Mouse (Mus musculus) embryonic fibroblast, embryonic 13.5 days (primary cell): ENCODE data around the gene Timm17b. TPM values are rescaled to one million over a fixed set of nuclear protein-coding genes. Genes with fewer than 3 reads are reported as not detected.
A peak's percentile ranks its signal among the peaks of the same experiment; 100 is the strongest.

ENCODE experiments used
- H3K27ac ChIP-seq: 2 replicates; pipeline ENCODE4 v1.5.1; 2012; ENCODE audit warnings: low read length, control low read depth, inconsistent platforms; ENCODE audit not compliant: insufficient read depth
- H3K4me1 ChIP-seq: 2 replicates; pipeline ENCODE4 v1.6.1; 2011; ENCODE audit warnings: low read length; ENCODE audit not compliant: control insufficient read depth, insufficient read depth
- H3K4me3 ChIP-seq: 2 replicates; pipeline ENCODE4 v1.5.1; 2011; ENCODE audit warnings: mild to moderate bottlenecking, control low read depth, low read length; ENCODE audit not compliant: insufficient read depth
- CTCF ChIP-seq: IDR thresholded peaks from 2 replicates; pipeline ENCODE4 v1.5.1; 2011; ENCODE audit warnings: mild to moderate bottlenecking, control low read depth, low read length, moderate library complexity, borderline replicate concordance; ENCODE audit not compliant: insufficient read depth
- POLR2A ChIP-seq: IDR thresholded peaks from 2 replicates; pipeline ENCODE4 v1.6.1; 2011; ENCODE audit warnings: low read depth, mild to moderate bottlenecking, control low read depth, low read length, moderate library complexity
- polyA plus RNA-seq: library from polyadenylated mRNA; stranded (reverse); fragments of >200 nt; gene quantifications from 2 replicates; pipeline ENCODE4 v1.2.4, GENCODE M21; 2011; ENCODE audit warnings: low read depth; ENCODE audit not compliant: missing spikeins, insufficient read length

The Timm17b gene
- polyA plus RNA-seq, 1 experiment = 39.9 TPM

DNA sequence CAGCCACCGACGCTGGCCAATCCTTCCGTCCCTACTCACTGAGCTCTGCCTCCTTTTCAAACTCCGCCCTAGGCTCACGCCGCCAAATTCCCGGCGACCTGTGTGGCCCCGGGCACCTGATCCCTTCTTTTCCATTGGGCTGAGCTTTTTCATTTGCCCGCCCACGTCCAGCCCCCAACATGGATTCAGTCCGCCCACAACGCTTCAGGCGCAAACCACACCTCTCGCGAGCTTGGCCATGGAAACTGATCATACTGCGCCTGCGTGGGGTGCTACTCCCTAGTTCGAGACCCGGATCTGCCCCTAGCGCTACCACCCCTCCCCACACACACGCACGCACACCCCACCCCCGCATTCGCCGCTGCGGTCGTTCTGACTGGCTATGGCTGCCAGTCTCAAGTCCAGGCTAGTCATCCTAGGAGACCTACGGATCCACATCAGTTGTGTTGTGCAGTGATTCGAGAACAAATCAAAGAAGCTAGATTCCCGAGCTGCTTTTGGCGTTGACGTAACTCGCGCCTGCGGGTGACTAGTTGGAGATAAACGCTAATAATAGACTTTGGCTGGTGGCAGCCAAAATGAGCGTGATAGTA, 48.8 kb downstream of the Timm17b start:
- H3K4me3 ChIP-seq = peak overlapping the region; percentile 34
- H3K27ac ChIP-seq = 0 out of 2 replicates have a peak overlapping the region, but pooled peaks have one; percentile 9
- TF ChIP-seq POLR2A = peak; percentile 58
- TF ChIP-seq CTCF = no peak
- no peaks in the 10 kb centered on the region for H3K4me1 ChIP-seq

DNA sequence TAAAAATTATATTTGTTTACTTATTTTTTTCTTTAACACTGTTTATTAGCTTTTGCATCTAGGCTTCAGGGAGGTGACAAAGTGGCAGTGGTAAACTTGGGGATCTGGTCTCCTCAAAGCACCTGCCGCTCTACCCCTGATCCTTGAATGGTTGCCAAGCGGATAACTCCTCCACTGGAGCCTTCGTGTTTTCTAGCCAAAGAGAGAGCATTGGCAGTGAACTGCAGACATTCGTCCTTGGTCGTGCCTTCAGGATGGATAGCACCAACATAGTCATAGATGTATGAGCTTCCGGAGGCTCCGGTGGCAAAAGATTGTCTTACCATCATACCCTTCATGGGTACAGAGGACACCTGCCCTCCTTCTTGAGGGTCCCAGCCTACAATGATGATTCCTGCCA, 50.9 kb downstream of the Timm17b start:
- no peak for TF ChIP-seq POLR2A
- TF ChIP-seq CTCF = no peak
- Histone ChIP-seq H3K4me3 (no peak overlapping the region), H3K4me1 (no peaks in the 10 kb centered on the region), H3K27ac (no peak overlapping the region)

Other genes with a start within 250 kb of the Timm17b start
- 7.0 TPM in 2 replicates for gene Prickle3, start 242.1 kb upstream of the Timm17b start, polyA plus RNA-seq
- 305 and 316 TPM in 2 replicates for gene Plp2, start 228.0 kb upstream of the Timm17b start, polyA plus RNA-seq
- gene Magix, start 218.1 kb upstream of the Timm17b start, polyA plus RNA-seq = not detected in 2 replicates
- 26.0 and 29.8 TPM in 2 replicates for gene Gpkow, start 202.2 kb upstream of the Timm17b start, polyA plus RNA-seq
- gene Wdr45, start 185.0 kb upstream of the Timm17b start, polyA plus RNA-seq = 29.0 and 32.3 TPM in 2 replicates
- not detected in 2 replicates for gene Gm45208, start 177.1 kb upstream of the Timm17b start, polyA plus RNA-seq
- 112 and 126 TPM in 2 replicates for gene Praf2, start 170.9 kb upstream of the Timm17b start, polyA plus RNA-seq
- gene Ccdc120, start 148.5 kb upstream of the Timm17b start, polyA plus RNA-seq = 2.5 and 3.5 TPM in 2 replicates
- gene Tfe3, start 136.8 kb upstream of the Timm17b start, polyA plus RNA-seq = 49.1 and 53.4 TPM in 2 replicates
- 37.7 and 42.1 TPM in 2 replicates for gene Gripap1, start 109.6 kb upstream of the Timm17b start, polyA plus RNA-seq
- 5.7 and 7.5 TPM in 2 replicates for gene Kcnd1, start 77.1 kb upstream of the Timm17b start, polyA plus RNA-seq
- 57.5 and 65.0 TPM in 2 replicates for gene Otud5, start 58.0 kb upstream of the Timm17b start, polyA plus RNA-seq
- 4.0 and 4.3 TPM in 2 replicates for gene Pim2, start 21.1 kb upstream of the Timm17b start, polyA plus RNA-seq
- gene Slc35a2, start 15.3 kb upstream of the Timm17b start, polyA plus RNA-seq = 113 and 123 TPM in 2 replicates
- 90.2 and 103 TPM in 2 replicates for gene Pqbp1, start 88 bp upstream of the Timm17b start, polyA plus RNA-seq
- gene Gm10491, start 8.5 kb downstream of the Timm17b start, polyA plus RNA-seq = not detected in 2 replicates
- gene Gm10490, start 10.2 kb downstream of the Timm17b start, polyA plus RNA-seq = not detected in 2 replicates
- not detected in 2 replicates for gene Pcsk1n, start 20.5 kb downstream of the Timm17b start, polyA plus RNA-seq
- not detected in 2 replicates for gene Eras, start 29.2 kb downstream of the Timm17b start, polyA plus RNA-seq
- gene Hdac6, start 48.5 kb downstream of the Timm17b start, polyA plus RNA-seq = 21.2 and 27.6 TPM in 2 replicates
- gene Gata1, start 78.7 kb downstream of the Timm17b start, polyA plus RNA-seq = not detected in 2 replicates
- gene Glod5, start 119.1 kb downstream of the Timm17b start, polyA plus RNA-seq = not detected in 2 replicates
- 24.8 and 31.0 TPM in 2 replicates for gene Suv39h1, start 175.4 kb downstream of the Timm17b start, polyA plus RNA-seq
- gene Was, start 191.1 kb downstream of the Timm17b start, polyA plus RNA-seq = 0.25 TPM in 1 of 2 replicates, not detected in the other
- gene Wdr13, start 233.5 kb downstream of the Timm17b start, polyA plus RNA-seq = 26.7 and 29.9 TPM in 2 replicates
- gene Rbm3, start 246.5 kb downstream of the Timm17b start, polyA plus RNA-seq = 486 and 515 TPM in 2 replicates